Comparison of ENCODE assay signal across 11 mouse cellular contexts in the genomic region with DNA sequence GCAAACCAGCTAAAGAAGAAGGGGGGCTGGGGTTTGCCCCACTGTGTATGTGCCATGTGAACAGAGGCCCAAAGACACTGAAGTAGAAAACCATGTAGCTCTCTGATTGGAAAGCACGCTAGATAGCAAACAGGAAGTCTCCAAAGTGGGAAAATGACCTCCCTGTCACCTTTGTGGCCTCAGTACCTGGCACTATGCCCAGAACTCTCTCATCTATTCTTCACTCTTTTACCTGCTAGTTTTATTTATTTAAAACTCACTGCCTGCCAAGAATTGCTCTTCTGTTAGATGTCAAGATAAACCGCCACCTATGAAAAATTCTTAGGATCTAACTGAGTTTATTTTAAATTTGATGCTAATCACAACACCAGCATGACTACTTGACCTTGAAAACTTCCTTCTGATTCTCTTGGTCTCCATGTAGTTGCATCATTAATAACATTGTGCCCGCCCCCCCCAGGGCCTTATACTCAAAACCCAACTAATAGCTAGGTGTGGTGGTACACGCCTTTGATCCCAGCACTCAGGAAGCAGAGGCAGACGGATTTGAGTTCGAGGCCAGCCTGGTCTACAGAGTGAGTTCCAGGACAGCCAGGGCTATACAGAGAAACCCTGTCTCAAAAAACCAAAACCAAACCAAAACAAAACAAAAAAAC. TPM values are rescaled to one million over a fixed set of nuclear protein-coding genes. Genes with fewer than 3 reads are reported as not detected.
DNase-seq lines count a peak whose midpoint lies in the region; ATAC-seq lines count a peak whose summit lies in the region.
"Had no signal": no experiment of that assay in that cellular context is flagged by ENCODE, and none has a peak within 500 bp of the region (broad histone marks: within the 10 kb centered on the region; RNA-seq: fewer than 3 reads in every experiment).

No protein-coding gene starts in this region.

- no peak overlapping the region for H3K9ac ChIP-seq in liver, embryonic 16.5 days (ENCODE audit: low read depth, low read length)
- H3K9ac ChIP-seq: embryonic facial prominence, embryonic 13.5 days; neural tube, embryonic 13.5 days had no signal

- no peak overlapping the region for H3K4me2 ChIP-seq in liver, embryonic 16.5 days (ENCODE audit: low read depth, low read length)
- H3K4me2 ChIP-seq: embryonic facial prominence, embryonic 13.5 days; neural tube, embryonic 13.5 days had no signal

- DNase-seq in CD4-positive, CD25-positive, alpha-beta regulatory T cell, adult 2 months (ENCODE audit: low read depth, low spot score): peak; percentile 29
- DNase-seq in urinary bladder, postnatal 25 days (ENCODE audit: low spot score): peak; percentile 19
- DNase-seq in urinary bladder, adult 2 months (ENCODE audit: low spot score): no peak
- peak; percentile 21 to 22 for DNase-seq in urinary bladder, postnatal 36 days (ENCODE audit: low spot score in 2 of 2)
- DNase-seq in left cerebral cortex, postnatal 25 days (ENCODE audit: low spot score in 2 of 2): no peak
- DNase-seq in layer of hippocampus, postnatal 10 days (ENCODE audit: low spot score in 2 of 2): no peak

- H3K36me3 ChIP-seq in liver, embryonic 16.5 days (ENCODE audit: control insufficient read depth, insufficient read depth): no peaks in the 10 kb centered on the region
- H3K36me3 ChIP-seq: embryonic facial prominence, embryonic 13.5 days; neural tube, embryonic 13.5 days had no signal

- no peaks in the 10 kb centered on the region for H3K9me3 ChIP-seq in liver, embryonic 16.5 days (replicated peaks; ENCODE audit: control insufficient read depth, low read length)
- H3K9me3 ChIP-seq: embryonic facial prominence, embryonic 13.5 days; neural tube, embryonic 13.5 days had no signal

- no peak overlapping the region for H3K4me3 ChIP-seq in liver, embryonic 16.5 days (ENCODE audit: low read depth, low read length)
- H3K4me3 ChIP-seq: embryonic facial prominence, embryonic 13.5 days; layer of hippocampus, adult 2 months; neural tube, embryonic 13.5 days had no signal

- H3K27me3 ChIP-seq in liver, embryonic 16.5 days (ENCODE audit: control insufficient read depth, insufficient read depth, low read depth, low read length): no peaks in the 10 kb centered on the region
- H3K27me3 ChIP-seq: embryonic facial prominence, embryonic 13.5 days; neural tube, embryonic 13.5 days had no signal

- 66% methylated on average over 6 of the region's 6 CpGs for WGBS in liver, embryonic 16.5 days (ENCODE audit: insufficient replicate concordance)

- no peak overlapping the region for H3K27ac ChIP-seq in liver, embryonic 16.5 days (ENCODE audit: low read length)
- H3K27ac ChIP-seq: embryonic facial prominence, embryonic 13.5 days; layer of hippocampus, adult 2 months; neural tube, embryonic 13.5 days had no signal

- no peaks in the 10 kb centered on the region for H3K4me1 ChIP-seq in liver, embryonic 16.5 days (ENCODE audit: control insufficient read depth, low read depth, low read length)
- H3K4me1 ChIP-seq: embryonic facial prominence, embryonic 13.5 days; neural tube, embryonic 13.5 days had no signal

- no peak for ATAC-seq in CD4-positive, CD25-positive, alpha-beta regulatory T cell, adult 4 months
- peak; percentile 84 for ATAC-seq in liver, embryonic 16.5 days (ENCODE audit: low read depth)

- intact Hi-C loops in left cerebral cortex, postnatal 25 days (cut with DNase I): no loop called here

RNA-seq across cellular contexts. Expression of gene Car8, which starts 31.8 kb away (rescaled TPM):
- polyA plus RNA-seq in CD4-positive, CD25-positive, alpha-beta regulatory T cell, adult 4 months (2017; shearing (Covaris generic)): not detected
- 0.62 and 1.2 TPM in 2 replicates for polyA plus RNA-seq in urinary bladder, adult 2 months (2012; rRNA removed)
- polyA plus RNA-seq in liver, embryonic 16.5 days (2015; fragmentation: Nextera tagmentation; extraction: Ambion mirVana): 8.8 and 10.2 TPM in 2 replicates
- 1 to 10 TPM; 8.4 to 9.4 TPM for total RNA-seq in left cerebral cortex, postnatal 25 days (2021)
- total RNA-seq in layer of hippocampus, postnatal 10 days (2021): 10 to 100 TPM in 1 of 2 experiments, 1 to 10 TPM in 1; 9.7 to 10.2 TPM

Comparison
In these comparisons a context has a peak if more than half of its experiments do, and no peak if none do; other contexts are left out.
1. DNase-seq: peak in CD4-positive, CD25-positive, alpha-beta regulatory T cell, adult 2 months (single experiment), urinary bladder, postnatal 25 days (single experiment) and urinary bladder, postnatal 36 days (2 of 2); none in urinary bladder, adult 2 months (single experiment), left cerebral cortex, postnatal 25 days (0 of 2) and layer of hippocampus, postnatal 10 days (0 of 2).